Mouse (Mus musculus): ENCODE data around the gene Ppp2r5e.

DNA sequence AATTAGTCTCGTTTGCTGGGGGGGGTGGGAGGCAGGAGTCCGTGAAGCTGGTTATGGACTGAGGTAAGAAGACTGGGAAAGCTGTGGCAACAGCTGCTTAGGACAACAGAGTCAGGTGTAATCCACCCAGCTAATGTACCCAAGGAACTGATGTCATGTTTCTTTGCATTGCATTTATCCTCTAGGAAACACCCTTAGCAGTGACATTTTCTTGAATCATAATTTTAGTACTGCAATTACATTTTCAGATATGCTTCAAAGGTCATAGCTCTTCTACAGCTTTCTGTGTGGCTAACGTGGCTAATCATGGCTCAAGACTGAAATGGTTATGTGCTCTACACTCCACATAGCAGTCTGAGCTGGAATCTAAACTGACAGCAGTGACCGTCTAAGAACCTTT lies 2.9 kb upstream of the Ppp2r5e start:
- TF ChIP-seq CTCF (conservative IDR thresholded peaks at IDR 0.05; ENCODE audit: insufficient read depth, insufficient read length, low read depth, low read length) (no peak), POLR2A (IDR thresholded peaks at IDR 0.05; ENCODE audit: low read depth, low read length) (no peak)

Measured in kidney, adult 2 months (tissue).